Mouse (Mus musculus) brain, embryonic 14.5 days (tissue): ENCODE data around the gene Clmn. TPM values are rescaled to one million over a fixed set of nuclear protein-coding genes. Genes with fewer than 3 reads are reported as not detected.

ENCODE experiments used
- DNase-seq: peaks from one replicate; pipeline ENCODE4 v3.0.0-alpha.2; 2011; ENCODE audit warnings: low read depth
- CTCF ChIP-seq: fragments of 200-500 bp; IDR thresholded peaks from 2 replicates; pipeline ENCODE4 v1.5.1; 2012; ENCODE audit warnings: inconsistent platforms, mild to moderate bottlenecking, moderate library complexity, borderline replicate concordance; ENCODE audit not compliant: insufficient read depth, insufficient read length; ENCODE audit errors: extremely low read depth
- POLR2A ChIP-seq: fragments of 200-500 bp; IDR thresholded peaks from 2 replicates; pipeline ENCODE4 v1.6.1; 2012; ENCODE audit warnings: mild to moderate bottlenecking, inconsistent platforms, borderline replicate concordance; ENCODE audit not compliant: poor library complexity, insufficient read depth, insufficient read length, severe bottlenecking; ENCODE audit errors: extremely low read depth
- polyA plus RNA-seq: library from polyadenylated mRNA; depleted of rRNA; stranded (reverse); fragments of >200 nt; gene quantifications from 2 replicates; pipeline ENCODE4 v1.2.3, GENCODE M21; 2012

Gene Clmn
- polyA plus RNA-seq, 1 experiment = 3.2 TPM

DNA sequence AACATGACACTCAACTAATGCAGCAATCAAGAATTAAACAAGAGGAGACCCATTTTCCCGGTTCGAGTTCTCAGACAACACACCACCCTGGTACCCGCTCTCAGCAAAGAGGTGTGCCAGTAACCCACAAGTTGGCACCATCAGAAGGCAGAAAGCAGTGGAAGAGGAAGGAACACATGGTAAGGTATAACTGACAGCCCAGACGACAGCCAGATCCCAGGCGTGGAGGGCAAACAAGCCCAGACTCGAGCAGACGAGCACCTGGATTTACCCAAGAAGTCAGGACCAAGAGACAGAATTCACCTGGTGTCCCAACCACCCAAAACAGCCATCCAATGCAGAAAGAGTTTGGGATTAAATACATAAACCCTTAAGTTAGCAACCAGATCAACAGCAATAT, 11.5 kb downstream of the Clmn start:
- TF ChIP-seq CTCF (no peak), POLR2A (no peak)

DNA sequence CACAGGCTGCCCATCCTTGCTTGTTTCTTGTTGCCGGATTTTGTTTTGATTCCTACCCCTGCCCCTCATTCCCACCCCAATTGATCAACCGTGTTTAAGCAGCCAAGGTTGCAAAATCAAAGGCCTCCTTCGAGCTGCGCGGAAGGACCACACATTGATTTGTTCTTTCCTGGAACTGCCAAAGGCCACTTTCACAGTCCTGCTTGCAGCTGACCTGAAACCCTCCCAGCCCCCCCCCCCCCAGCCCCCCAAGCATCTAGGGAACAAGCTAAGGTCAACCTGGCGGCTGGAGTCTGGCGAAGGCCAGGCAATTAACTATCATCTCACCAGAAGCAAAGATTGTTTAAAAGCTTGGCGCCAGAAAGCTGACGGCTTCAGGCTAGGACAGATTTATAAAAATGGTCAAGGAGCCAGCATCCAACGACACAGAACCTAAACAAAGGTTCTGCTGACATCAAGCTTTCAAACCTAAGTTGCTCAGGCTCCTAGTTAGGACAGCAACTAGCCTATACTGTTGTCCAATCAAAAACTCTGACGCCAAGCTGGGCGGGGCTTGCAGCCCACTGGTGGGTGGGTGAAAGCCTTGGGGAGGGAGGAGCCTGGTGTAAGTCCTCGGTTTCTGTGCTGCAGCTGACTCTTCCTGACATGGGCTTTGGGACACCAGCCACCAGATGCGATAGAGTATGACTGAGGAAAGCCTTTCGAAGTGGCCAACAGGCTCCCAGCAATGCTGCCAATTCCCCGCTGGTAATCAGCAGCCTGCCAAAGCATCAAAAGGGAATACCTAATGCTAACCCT, 13.0 kb downstream of the Clmn start:
- TF ChIP-seq POLR2A = no peak
- TF ChIP-seq CTCF = no peak
- DNase-seq = peak; percentile 75

More for the DNA sequence above, 11.5 kb downstream of the Clmn start:
- DNase-seq = no peak

- no peak for DNase-seq
- TF ChIP-seq CTCF (no peak), POLR2A (no peak)
Measured at GRCm38 (mm10) chr12:104850119-104850518, 14.8 kb downstream of the Clmn start.

DNA sequence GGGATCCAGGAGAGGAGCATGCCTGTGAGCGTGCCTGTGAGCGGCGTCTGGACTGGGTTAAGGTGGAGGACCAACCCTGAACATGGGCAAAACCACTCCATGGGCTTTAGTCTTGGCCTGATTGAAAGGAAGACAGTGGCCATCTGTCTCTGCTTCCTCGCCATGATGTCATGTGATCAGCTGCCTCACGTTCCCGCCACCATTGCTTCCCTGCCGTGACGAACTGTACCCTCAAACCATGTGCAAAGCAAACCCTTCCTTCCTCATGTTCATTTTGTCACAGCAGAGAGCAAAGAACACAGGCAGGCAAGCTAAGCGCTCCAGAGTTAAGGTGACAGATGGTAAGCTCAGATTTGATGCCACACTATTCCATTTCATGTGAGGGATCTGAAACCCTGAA, 16.2 kb downstream of the Clmn start:
- TF ChIP-seq CTCF (no peak), POLR2A (no peak)
- no peak for DNase-seq

DNA sequence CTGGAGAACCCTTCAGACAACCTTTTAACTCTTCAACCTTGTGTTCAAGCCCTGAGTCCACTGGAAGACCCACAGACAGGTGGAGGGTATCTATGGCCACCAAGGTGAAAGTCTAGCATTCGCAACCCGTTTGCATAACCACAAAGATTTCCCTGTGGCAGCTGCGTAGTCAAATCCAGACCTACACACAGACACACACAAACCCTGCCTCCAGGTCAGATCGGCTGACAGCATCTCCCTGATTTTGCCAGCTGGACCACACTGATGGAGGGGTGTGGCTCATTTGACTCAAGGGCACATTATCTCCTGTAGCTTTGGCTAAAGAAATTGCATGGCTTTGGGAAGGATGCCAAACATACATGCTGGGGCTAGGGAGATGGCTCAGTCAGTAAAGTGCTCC, 17.6 kb downstream of the Clmn start:
- TF ChIP-seq CTCF = no peak
- no peak for TF ChIP-seq POLR2A
- DNase-seq = no peak

DNA sequence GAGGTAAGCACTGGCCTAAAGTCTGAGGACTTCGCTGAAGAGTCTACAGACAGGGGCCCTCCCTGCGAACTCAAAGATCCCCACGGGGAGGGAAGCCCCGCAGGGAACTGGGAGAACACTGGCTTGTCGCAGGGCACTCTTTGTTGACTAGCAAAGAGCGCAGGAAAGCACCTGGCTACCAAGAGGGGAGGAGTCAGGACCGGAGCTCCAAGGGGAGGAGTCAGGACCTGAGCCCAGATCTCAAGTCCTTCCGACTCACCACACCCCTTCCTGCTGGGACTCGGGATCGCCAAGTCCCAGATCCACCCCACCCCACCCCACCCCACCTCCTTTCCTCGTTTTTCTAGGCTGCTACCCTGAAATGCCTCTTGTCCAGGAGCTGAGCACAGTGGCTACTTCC, 19.2 kb downstream of the Clmn start:
- DNase-seq = no peak
- TF ChIP-seq CTCF = no peak
- no peak for TF ChIP-seq POLR2A

DNA sequence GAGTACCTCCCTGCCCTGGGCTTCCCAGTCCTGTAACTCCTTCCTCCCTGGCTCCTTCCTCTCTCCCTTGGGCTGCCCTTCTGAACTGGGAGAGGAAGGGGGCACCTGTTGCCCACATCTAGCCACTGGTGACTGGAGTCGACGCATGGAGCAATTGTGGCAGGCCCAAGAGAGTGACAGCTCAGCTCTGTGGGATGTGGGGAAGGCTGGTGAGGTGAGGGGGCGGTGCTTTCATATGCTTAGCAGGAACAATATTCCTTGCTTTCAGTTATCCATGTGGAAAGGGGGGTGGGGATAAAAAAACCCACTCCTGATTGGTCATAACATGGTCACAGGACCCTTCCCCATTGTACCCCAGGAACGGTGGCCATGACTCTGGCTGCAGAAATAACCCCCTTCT, 19.9 kb downstream of the Clmn start:
- no peak for TF ChIP-seq CTCF
- TF ChIP-seq POLR2A = no peak
- no peak for DNase-seq

DNA sequence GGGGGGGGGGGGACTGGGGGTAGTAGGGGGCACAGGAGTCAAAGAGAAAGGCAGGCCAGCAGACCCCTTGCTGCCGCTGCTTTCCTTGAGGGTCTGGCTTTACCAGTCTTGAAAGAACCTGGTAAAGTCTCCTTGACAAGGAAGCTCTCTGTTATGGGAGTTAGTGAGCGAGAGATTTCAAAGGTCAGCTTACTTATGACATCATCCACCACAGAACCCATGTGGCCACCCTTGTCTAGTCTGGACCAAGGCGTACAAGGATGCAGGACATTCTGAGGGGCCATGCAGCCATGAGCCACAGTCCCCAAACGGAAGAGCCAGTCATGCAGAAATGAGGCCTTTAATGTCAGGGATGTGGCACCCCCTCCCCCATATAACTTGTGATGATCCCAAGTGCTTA, 20.6 kb downstream of the Clmn start:
- no peak for TF ChIP-seq POLR2A
- no peak for TF ChIP-seq CTCF
- no peak for DNase-seq

DNA sequence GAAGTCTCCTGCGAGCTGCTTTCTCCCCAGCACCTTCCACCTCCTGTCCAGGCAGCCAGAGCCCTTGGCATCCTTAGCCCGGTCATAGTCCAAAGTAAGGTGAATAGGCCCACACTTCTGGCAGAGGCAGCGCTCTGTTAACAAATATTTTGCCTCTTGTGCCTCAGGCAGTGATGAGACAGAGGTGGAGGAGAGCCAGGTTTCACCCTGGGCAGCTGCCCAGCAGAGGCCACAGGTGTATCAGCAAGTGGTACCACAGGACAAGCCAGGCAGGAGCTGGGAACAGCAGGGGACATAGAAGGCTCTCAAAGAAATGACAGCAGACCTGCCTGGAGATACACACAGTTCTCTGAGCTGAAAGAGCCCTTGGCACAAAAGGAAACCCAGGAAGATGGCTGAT, 23.6 kb downstream of the Clmn start:
- no peak for DNase-seq
- TF ChIP-seq POLR2A = no peak
- no peak for TF ChIP-seq CTCF

DNA sequence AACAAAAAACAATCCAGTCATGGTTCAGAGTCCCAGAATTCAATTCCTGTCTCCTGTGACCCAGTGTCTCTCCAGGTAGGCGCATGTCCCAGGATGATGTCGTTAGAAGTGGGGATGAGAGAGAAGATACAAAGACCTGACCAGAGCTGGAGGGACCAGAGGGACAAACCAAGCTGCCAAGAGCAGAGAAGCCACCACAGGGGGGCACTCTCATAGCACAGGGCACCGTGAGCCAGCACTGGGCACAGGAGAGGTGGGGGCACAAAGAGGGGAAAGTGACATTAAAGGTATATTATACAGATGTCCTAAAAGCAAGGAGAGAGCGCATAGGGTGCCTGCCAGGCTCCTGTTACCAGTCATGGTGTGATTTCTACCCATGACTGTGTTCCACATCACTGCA, 25.9 kb downstream of the Clmn start:
- no peak for DNase-seq
- TF ChIP-seq CTCF = peak; percentile 45; the same call in 1 of the 2 replicates
- no peak for TF ChIP-seq POLR2A

- DNase-seq = no peak
- TF ChIP-seq POLR2A (no peak), CTCF (no peak)
Measured at GRCm38 (mm10) chr12:104838462-104838861, 26.4 kb downstream of the Clmn start.

DNA sequence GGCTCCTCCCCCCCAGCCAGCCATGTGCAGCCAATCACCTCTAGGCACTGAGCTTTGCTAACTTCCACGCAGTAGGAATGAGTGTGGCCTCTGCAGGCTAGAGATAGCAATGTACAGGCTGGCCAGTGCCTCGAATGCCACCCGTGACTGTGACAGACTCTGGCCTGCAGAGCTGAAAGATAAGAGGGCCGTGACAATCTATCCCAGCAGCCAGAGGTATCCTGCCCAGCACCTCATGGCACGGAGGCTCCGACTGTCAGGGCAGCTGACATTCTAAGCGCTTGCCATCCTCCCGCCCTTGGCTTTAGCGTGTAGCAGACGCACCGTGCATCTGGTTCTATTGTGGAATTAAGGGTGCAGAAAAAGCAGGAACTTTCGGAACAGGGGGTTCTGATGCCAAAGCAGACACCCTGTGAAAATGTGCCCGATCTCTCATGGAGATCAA, 26.9 kb downstream of the Clmn start:
- no peak for TF ChIP-seq CTCF
- no peak for DNase-seq
